Mouse (Mus musculus) limb, embryonic 14.5 days (tissue): ENCODE measurements around the gene Adamts8. TPM values are rescaled to one million over a fixed set of nuclear protein-coding genes. Genes with fewer than 3 reads are reported as not detected.
A peak's percentile ranks its signal among the peaks of the same experiment; 100 is the strongest.

Experiments
- ATAC-seq: fragments of 200-750 bp; cut with Nextera tagmentation; 2 replicates; pipeline ENCODE4 v1.8.0; 2017; ENCODE audit warnings: low read depth, moderate number of reproducible peaks, moderate TSS enrichment; ENCODE audit not compliant: low FRiP score
- DNase-seq: peaks from one replicate; pipeline ENCODE4 v3.0.0-alpha.2; 2015; ENCODE audit warnings: low spot score
- H3K27ac ChIP-seq: fragments of 300-500 bp; sonication (generic); replicated peaks from 2 replicates; pipeline ENCODE4 v1.5.1; 2014; ENCODE audit warnings: low read depth, mild to moderate bottlenecking, low read length, moderate library complexity, mixed read lengths
- H3K27me3 ChIP-seq: fragments of 300-500 bp; sonication (generic); 2 replicates; pipeline ENCODE4 v1.6.1; 2014; ENCODE audit warnings: low read length, mixed read lengths; ENCODE audit not compliant: control insufficient read depth, insufficient read depth
- H3K36me3 ChIP-seq: fragments of 300-500 bp; sonication (generic); 2 replicates; pipeline ENCODE4 v1.6.1; 2014; ENCODE audit warnings: mild to moderate bottlenecking, low read length, moderate library complexity, mixed read lengths; ENCODE audit not compliant: control insufficient read depth, insufficient read depth
- H3K4me1 ChIP-seq: fragments of 300-500 bp; sonication (generic); 2 replicates; pipeline ENCODE4 v1.6.1; 2014; ENCODE audit warnings: antibody characterized with exemption, low read length, mixed read lengths; ENCODE audit not compliant: control insufficient read depth, insufficient read depth
- H3K4me2 ChIP-seq: fragments of 300-500 bp; sonication (generic); replicated peaks from 2 replicates; pipeline ENCODE4 v1.6.1; 2014; ENCODE audit warnings: low read depth, mild to moderate bottlenecking, low read length, moderate library complexity; ENCODE audit not compliant: severe bottlenecking
- H3K4me3 ChIP-seq: fragments of 300-500 bp; sonication (generic); replicated peaks from 2 replicates; pipeline ENCODE4 v1.5.1; 2014; ENCODE audit warnings: low read length
- H3K9ac ChIP-seq: fragments of 300-500 bp; sonication (generic); 2 replicates; pipeline ENCODE4 v1.6.1; 2014; ENCODE audit warnings: mild to moderate bottlenecking, low read depth, low read length, moderate library complexity; ENCODE audit not compliant: severe bottlenecking
- H3K9me3 ChIP-seq: fragments of 300-500 bp; sonication (generic); 2 replicates; pipeline ENCODE4 v1.6.1; 2016; ENCODE audit warnings: low read length; ENCODE audit not compliant: control insufficient read depth
- POLR2A ChIP-seq: fragments of 200-500 bp; IDR thresholded peaks from 2 replicates; pipeline ENCODE4 v1.8.0; 2012; ENCODE audit warnings: inconsistent platforms, mild to moderate bottlenecking, moderate library complexity, borderline replicate concordance; ENCODE audit not compliant: insufficient read depth, insufficient read length; ENCODE audit errors: extremely low read depth
- WGBS: fragments of 180-500 bp; shearing (Covaris S2); extraction: QIAGEN DNeasy Blood & Tissue Kit; methylation state at CpG from one replicate; pipeline ENCODE4 v1.1.7; 2014; 5-methylcytosine and 5-hydroxymethylcytosine counted together
- polyA plus RNA-seq, 2 experiments: library from polyadenylated mRNA; depleted of rRNA in 1 of 2; stranded (reverse) in 1 of 2; unstranded in 1 of 2; fragments of >200 nt; fragmentation: Nextera tagmentation in 1 of 2; extraction: Ambion mirVana in 1 of 2; gene quantifications; 2 replicates each; pipeline versions ENCODE4 v1.2.1 to v1.2.3; 2012 to 2014

Adamts8 gene
- polyA plus RNA-seq, 2 experiments = 4.2 to 5.0 TPM

DNA sequence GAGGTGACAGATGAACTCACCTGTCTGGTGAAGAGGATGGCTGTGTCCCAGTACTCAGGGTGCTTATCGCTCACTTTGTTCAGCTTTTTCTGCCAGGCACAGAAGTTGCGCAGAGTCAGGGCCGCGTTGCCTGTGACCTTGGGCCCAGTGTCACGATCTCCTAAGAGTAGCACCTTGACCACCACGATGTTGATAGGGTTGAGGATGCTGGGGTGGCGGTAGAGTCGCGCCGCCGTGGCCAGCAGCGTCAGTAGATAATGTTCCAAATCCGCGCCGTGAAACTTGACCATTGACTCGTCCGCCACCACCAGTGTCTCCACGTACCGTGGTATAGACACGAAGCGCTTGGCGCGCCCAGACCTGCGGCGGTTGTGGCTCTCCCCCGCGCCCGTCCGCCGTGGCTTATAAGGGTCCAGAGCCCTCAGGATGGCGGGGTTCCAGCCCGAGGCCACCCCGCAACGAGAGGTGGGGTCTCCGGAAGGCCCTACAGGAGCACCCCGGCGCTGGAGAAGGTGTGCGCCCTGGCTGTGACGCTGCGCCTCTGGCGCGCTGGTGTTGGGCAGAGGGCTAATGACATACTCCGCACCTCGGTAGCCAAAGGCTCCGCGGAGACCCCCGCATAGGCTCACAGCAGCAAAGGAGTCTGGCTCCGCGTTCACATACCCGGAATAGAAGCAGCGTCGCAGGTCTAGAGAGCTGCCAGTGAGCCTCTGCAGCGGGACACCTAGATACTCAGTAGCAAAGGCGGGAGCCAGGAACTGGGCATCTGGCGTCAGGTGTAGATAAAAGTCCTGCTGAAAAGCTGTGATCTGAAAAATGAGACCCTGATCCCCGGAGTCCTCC is 20.9 kb upstream of the Adamts8 start:
- H3K4me1 ChIP-seq = peaks cover 19% of the 10 kb centered on the region
- H3K9ac ChIP-seq = peak overlapping the region; percentile 75
- peaks cover 6% of the 10 kb centered on the region for H3K27me3 ChIP-seq
- no peaks in the 10 kb centered on the region for H3K9me3 ChIP-seq
- TF ChIP-seq POLR2A = no peak
- peak overlapping the region; percentile 50; the same call in 1 of the 2 replicates for H3K27ac ChIP-seq
- H3K4me3 ChIP-seq = peak overlapping the region; percentile 62
- peak overlapping the region; percentile 83 for H3K4me2 ChIP-seq
- peaks cover 10% of the 10 kb centered on the region; the same call in 1 of the 2 replicates for H3K36me3 ChIP-seq
- DNase-seq (no peak), ATAC-seq (no peak)
- 5% methylated on average over 56 of the region's 56 CpGs for WGBS

DNA sequence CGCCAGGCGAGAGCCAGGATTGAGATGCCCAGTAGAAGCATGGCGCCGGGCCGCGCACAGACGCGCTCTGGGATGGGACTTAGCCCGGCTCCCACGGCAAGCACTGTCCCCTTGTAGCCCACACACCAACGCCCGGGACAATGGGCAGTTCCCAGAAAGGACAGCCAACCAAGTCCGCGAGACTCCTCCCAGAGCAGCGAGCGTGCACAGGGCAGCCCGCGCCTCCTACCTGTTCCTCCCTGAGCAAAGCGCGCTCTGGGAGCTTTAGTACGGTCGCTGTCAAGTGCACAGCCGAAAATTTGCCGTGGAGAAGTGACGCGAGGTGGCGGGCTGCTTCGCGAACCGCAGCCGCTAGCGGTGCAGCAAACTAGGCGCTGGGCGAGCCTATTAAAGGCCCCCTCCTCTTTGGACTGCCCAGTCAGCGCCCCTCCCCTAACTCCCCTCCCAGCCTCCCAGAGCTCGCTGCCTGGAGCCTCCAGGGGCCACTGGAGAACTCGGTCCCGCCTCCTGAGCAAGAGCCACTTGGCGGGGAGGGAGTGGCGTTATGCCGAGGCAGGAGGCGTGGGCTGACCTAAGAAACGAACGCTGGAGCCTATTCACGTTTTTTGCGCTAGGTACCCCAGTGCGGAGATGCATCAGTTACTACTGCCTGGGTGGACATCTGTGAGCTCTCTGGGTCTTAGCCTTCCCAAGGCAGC is 20.0 kb upstream of the Adamts8 start, which contains the start of gene Adamts15:
TSS of gene Adamts15 (minus strand) at position 256 of the 698 bp plus-strand sequence.
- Histone ChIP-seq H3K9ac (peak within 1 kb of the TSS; percentile 75), H3K9me3 (no peaks in the 10 kb centered on the region), H3K27ac (peak within 1 kb of the TSS; percentile 50), H3K4me2 (peak within 1 kb of the TSS; percentile 83), H3K4me1 (peaks cover 14% of the 10 kb centered on the region), H3K36me3 (peaks cover 8% of the 10 kb centered on the region; the same call in 1 of the 2 replicates), H3K27me3 (peaks cover 6% of the 10 kb centered on the region), H3K4me3 (peak within 1 kb of the TSS; percentile 62)
- no peak for TF ChIP-seq POLR2A
- DNase-seq = peak; percentile 90
- ATAC-seq = peak; percentile 90
- WGBS = under 1% methylated on average over 45 of the region's 47 CpGs

DNA sequence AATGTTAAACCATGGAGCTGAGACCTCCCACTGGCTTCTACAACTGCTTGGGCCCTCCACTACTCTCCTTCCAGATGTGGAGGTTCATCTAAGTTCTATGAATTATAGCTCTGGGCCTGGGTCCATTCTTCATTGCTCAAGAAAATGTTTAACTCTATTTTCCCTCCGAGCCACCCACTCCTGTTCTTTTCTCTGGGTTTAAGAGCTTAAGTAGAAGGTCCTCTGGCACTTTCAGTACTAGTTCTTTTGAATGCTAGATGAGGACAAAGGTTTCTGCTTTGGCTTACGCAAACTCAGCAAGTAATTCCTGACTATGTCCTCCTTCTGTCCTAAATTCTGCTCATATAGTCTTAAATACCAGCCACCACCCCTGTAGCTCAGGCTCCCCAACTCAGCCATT is 13.6 kb upstream of the Adamts8 start:
- no peak for TF ChIP-seq POLR2A
- DNase-seq (no peak), ATAC-seq (no peak)
- WGBS = 79% methylated on average over 2 of the region's 2 CpGs
- Histone ChIP-seq H3K36me3 (no peaks in the 10 kb centered on the region), H3K27me3 (no peaks in the 10 kb centered on the region), H3K9ac (no peak overlapping the region), H3K4me2 (no peak overlapping the region), H3K9me3 (no peaks in the 10 kb centered on the region), H3K27ac (no peak overlapping the region), H3K4me1 (no peaks in the 10 kb centered on the region), H3K4me3 (no peak overlapping the region)

DNA sequence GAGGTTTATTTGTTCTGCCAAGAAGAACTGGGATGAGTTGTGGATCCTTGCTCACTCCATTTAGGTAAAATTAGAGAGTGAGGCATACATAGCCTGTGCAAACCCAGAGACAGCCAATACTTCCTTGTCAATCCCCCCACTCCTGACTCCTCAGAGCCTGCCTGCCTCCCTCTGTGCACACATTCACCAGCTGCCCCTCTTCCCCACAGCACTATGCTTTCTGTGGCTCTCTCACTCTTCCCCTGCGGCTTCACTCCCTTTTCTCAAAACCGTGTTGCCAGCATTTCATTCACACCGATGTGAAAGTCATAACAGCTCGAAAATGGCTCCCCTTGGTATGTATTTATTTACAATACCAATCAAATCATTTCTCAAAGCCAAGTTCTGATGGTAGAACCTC is 10.0 kb upstream of the Adamts8 start:
- ATAC-seq (no peak), DNase-seq (no peak)
- H3K9ac ChIP-seq = no peak overlapping the region
- no peaks in the 10 kb centered on the region for H3K36me3 ChIP-seq
- H3K27ac ChIP-seq = no peak overlapping the region
- no peaks in the 10 kb centered on the region for H3K4me1 ChIP-seq
- H3K27me3 ChIP-seq = no peaks in the 10 kb centered on the region
- no peak for TF ChIP-seq POLR2A
- no peak overlapping the region for H3K4me3 ChIP-seq
- no peak overlapping the region for H3K4me2 ChIP-seq
- WGBS = 78% methylated on average over 4 of the region's 4 CpGs
- no peaks in the 10 kb centered on the region for H3K9me3 ChIP-seq

DNA sequence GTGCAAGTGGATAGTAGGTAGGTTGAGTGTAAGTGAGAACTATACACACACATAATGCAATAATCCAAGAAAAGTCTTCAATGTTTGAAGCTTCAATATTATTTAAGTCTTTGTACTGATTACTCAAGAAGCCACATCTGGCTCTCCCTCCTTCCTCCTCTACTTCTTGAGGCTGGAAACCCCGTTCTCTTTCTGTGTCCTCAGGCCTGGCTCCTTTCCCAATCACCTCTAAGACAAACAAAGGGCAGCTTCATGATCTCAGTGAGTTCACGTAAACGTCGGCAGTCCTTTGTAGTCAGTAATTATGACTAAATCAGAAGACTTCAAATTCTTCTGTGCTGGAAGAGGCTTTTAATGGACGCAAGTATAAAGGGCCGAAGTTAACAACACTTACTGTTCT is 7.5 kb upstream of the Adamts8 start:
- H3K36me3 ChIP-seq = no peaks in the 10 kb centered on the region
- 36% methylated on average over 6 of the region's 6 CpGs for WGBS
- H3K27ac ChIP-seq = no peak overlapping the region

More for the DNA sequence above, 7.5 kb upstream of the Adamts8 start:
- no peak for TF ChIP-seq POLR2A
- DNase-seq (no peak), ATAC-seq (no peak)
- no peaks in the 10 kb centered on the region for H3K4me1 ChIP-seq
- H3K4me2 ChIP-seq = no peak overlapping the region
- no peak overlapping the region for H3K9ac ChIP-seq
- no peaks in the 10 kb centered on the region for H3K9me3 ChIP-seq
- H3K27me3 ChIP-seq = no peaks in the 10 kb centered on the region
- H3K4me3 ChIP-seq = no peak overlapping the region
